Mouse (Mus musculus) liver, postnatal 0 days (tissue): ENCODE measurements around the gene Lbh. TPM values are rescaled to one million over a fixed set of nuclear protein-coding genes. Genes with fewer than 3 reads are reported as not detected.

Experiments used
- ATAC-seq: fragments of 200-750 bp; cut with Nextera tagmentation; 2 replicates; pipeline ENCODE4 v1.8.0; 2017; ENCODE audit warnings: mild to moderate bottlenecking, moderate library complexity
- DNase-seq: peaks from one replicate; pipeline ENCODE4 v3.0.0-alpha.2; 2016
- H3K27ac ChIP-seq: fragments of 300-500 bp; sonication (generic); 2 replicates; pipeline ENCODE4 v1.5.1; 2014; ENCODE audit warnings: antibody characterized with exemption, moderate library complexity, mild to moderate bottlenecking, low read depth
- H3K27me3 ChIP-seq: fragments of 300-500 bp; sonication (generic); 2 replicates; pipeline ENCODE4 v1.6.1; 2014; ENCODE audit warnings: low read length, control low read depth, mixed read lengths; ENCODE audit not compliant: insufficient read depth
- H3K36me3 ChIP-seq: fragments of 300-500 bp; sonication (generic); replicated peaks from 2 replicates; pipeline ENCODE4 v1.6.1; 2014; ENCODE audit warnings: mild to moderate bottlenecking, control low read depth, low read length, moderate library complexity, mixed read lengths; ENCODE audit not compliant: insufficient read depth
- H3K4me1 ChIP-seq: fragments of 300-500 bp; sonication (generic); 2 replicates; pipeline ENCODE4 v1.6.1; 2014; ENCODE audit warnings: antibody characterized with exemption, mild to moderate bottlenecking, control low read depth; ENCODE audit not compliant: insufficient read depth
- H3K4me2 ChIP-seq: fragments of 300-500 bp; sonication (generic); 2 replicates; pipeline ENCODE4 v1.6.1; 2014; ENCODE audit warnings: low read depth, mild to moderate bottlenecking, low read length, moderate library complexity, mixed read lengths
- H3K4me3 ChIP-seq: fragments of 300-500 bp; sonication (generic); 2 replicates; pipeline ENCODE4 v1.5.1; 2014; ENCODE audit warnings: low read depth, low read length
- H3K9ac ChIP-seq: fragments of 300-500 bp; sonication (generic); replicated peaks from 2 replicates; pipeline ENCODE4 v1.6.1; 2014; ENCODE audit warnings: mild to moderate bottlenecking, moderate library complexity
- H3K9me3 ChIP-seq: fragments of 300-500 bp; sonication (generic); 2 replicates; pipeline ENCODE4 v1.6.1; 2016; ENCODE audit warnings: mild to moderate bottlenecking, control low read depth, low read length, mixed read lengths
- CTCF ChIP-seq: sonication (generic); IDR thresholded peaks from 2 replicates; pipeline ENCODE4 v1.5.1; 2016; ENCODE audit warnings: antibody characterized with exemption, low read depth
- EP300 ChIP-seq: IDR thresholded peaks from 2 replicates; pipeline ENCODE4 v1.6.1; 2016; ENCODE audit warnings: antibody characterized with exemption, low read depth, mild to moderate bottlenecking
- WGBS: fragments of 180-500 bp; shearing (Covaris S2); extraction: QIAGEN DNeasy Blood & Tissue Kit; methylation state at CpG from one replicate; pipeline ENCODE4 v1.1.7; 2014; ENCODE audit not compliant: insufficient replicate concordance; 5-methylcytosine and 5-hydroxymethylcytosine counted together
- polyA plus RNA-seq: library from polyadenylated mRNA; unstranded; fragments of >200 nt; fragmentation: Nextera tagmentation; extraction: Ambion mirVana; gene quantifications from 2 replicates; pipeline ENCODE4 v1.2.1, GENCODE M21; 2015

The Lbh gene
- polyA plus RNA-seq, 1 experiment from 2014 or later, result 0.94 TPM

DNA sequence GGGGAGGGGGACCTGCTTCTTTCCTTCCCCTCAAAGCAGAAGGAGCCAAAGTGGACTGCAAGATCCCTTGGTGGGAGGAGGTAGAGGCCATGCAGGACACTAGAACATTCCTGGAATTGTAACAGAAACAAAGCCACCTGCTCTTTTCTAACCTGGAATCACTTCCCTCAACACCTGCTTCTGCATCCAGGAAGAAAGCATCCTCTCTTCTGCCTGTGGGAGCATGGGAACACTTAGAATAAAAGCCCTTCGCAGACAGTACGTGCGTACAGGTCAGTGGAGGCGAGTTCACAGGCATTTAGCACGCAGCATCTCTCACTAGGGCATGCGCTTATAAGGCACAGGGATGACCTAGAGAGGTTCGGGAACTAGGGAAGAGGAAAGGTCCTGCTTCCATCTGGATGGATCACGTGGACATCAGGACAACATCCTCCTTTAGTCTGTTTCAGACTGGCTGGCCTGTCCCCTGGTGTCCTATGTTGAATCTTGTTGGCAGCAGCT is 27.7 kb upstream of the Lbh start:
- H3K4me1 ChIP-seq, result no peaks in the 10 kb centered on the region
- H3K4me2 ChIP-seq, result no peak overlapping the region
- H3K9ac ChIP-seq, result no peak overlapping the region
- no peaks in the 10 kb centered on the region for H3K9me3 ChIP-seq
- no peaks in the 10 kb centered on the region for H3K27me3 ChIP-seq
- DNase-seq (no peak), ATAC-seq (no peak)
- TF ChIP-seq EP300 (no peak), CTCF (no peak)
- WGBS, result 59% methylated on average over 8 of the region's 8 CpGs
- no peak overlapping the region for H3K27ac ChIP-seq
- no peaks in the 10 kb centered on the region for H3K36me3 ChIP-seq
- no peak overlapping the region for H3K4me3 ChIP-seq

DNA sequence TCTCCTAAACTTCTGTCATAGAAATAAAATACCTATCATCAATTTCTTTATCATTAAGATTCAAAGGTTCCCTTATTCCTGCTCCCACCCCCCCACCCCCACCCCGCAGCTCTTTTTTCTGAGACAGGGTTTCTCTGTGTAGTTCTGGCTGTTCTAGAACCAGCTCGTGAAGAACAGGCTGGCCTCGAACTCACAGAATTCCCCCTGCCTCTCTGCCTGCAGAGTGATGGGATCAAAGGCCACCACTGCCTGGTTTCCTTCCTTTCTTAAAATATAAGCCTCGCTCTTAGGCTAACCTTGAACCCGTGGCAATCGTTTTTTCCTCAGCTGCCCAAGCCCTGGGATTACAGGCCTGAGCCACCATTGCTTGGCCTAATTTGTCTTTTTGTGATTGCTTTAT is 26.5 kb upstream of the Lbh start:
- no peaks in the 10 kb centered on the region for H3K27me3 ChIP-seq
- ATAC-seq, result no peak
- TF ChIP-seq EP300 (no peak), CTCF (no peak)
- no peak overlapping the region for H3K4me2 ChIP-seq
- H3K4me1 ChIP-seq, result no peaks in the 10 kb centered on the region
- WGBS, result 68% methylated on average over 6 of the region's 6 CpGs
- H3K9ac ChIP-seq, result no peak overlapping the region
- DNase-seq, result peak; percentile 3
- H3K27ac ChIP-seq, result no peak overlapping the region
- no peak overlapping the region for H3K4me3 ChIP-seq
- H3K9me3 ChIP-seq, result no peaks in the 10 kb centered on the region
- H3K36me3 ChIP-seq, result no peaks in the 10 kb centered on the region

DNA sequence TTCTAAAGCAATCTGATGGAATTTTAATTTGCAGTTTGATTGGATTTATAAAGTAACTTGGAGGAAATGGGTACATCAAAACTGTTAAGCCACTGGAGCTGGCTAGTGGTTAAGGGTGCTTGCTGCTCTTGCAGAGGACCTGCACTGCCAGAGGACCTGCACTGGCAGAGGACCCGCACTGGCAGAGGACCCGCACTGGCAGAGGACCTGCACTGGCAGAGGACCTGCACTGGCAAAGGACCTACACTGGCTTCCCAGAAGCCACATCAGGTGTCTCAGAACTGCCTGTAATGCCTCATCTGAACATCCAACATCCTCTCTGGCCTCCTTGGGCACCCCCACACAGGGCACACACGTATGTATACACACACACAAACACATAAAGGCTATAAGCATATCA is 22.6 kb upstream of the Lbh start:
- no peaks in the 10 kb centered on the region for H3K27me3 ChIP-seq
- TF ChIP-seq CTCF (no peak), EP300 (no peak)
- H3K36me3 ChIP-seq, result no peaks in the 10 kb centered on the region
- H3K4me3 ChIP-seq, result no peak overlapping the region
- H3K9me3 ChIP-seq, result no peaks in the 10 kb centered on the region
- H3K27ac ChIP-seq, result no peak overlapping the region
- ATAC-seq (no peak), DNase-seq (peak; percentile 3)
- no peak overlapping the region for H3K4me2 ChIP-seq
- H3K4me1 ChIP-seq, result no peaks in the 10 kb centered on the region
- WGBS, result 82% methylated on average over 3 of the region's 3 CpGs
- no peak overlapping the region for H3K9ac ChIP-seq

DNA sequence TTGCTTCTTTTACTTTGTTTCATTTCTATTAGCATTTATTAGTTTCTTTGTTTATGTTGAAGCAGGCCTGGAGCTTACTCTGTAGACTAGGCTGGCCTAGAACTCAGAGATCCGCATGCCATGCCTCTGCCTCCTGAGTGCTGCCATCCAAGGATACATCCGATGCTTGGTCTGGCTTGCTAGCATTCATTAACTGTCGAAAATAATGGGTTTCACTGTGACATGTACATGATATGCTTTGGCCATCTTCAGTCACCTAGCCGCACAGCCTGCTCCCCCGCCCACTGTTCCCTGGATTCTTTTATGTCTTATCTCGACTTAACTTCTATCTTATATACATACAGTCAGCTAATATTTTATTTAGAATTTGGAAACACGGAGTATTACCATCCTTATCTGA is 21.0 kb upstream of the Lbh start:
- H3K4me3 ChIP-seq, result no peak overlapping the region
- 76% methylated on average over 7 of the region's 7 CpGs for WGBS
- no peaks in the 10 kb centered on the region for H3K4me1 ChIP-seq
- TF ChIP-seq EP300 (no peak), CTCF (no peak)
- H3K36me3 ChIP-seq, result no peaks in the 10 kb centered on the region
- ATAC-seq (no peak), DNase-seq (peak; percentile 4)
- H3K9ac ChIP-seq, result no peak overlapping the region
- no peak overlapping the region for H3K27ac ChIP-seq
- no peaks in the 10 kb centered on the region for H3K9me3 ChIP-seq
- no peak overlapping the region for H3K4me2 ChIP-seq
- no peaks in the 10 kb centered on the region for H3K27me3 ChIP-seq

DNA sequence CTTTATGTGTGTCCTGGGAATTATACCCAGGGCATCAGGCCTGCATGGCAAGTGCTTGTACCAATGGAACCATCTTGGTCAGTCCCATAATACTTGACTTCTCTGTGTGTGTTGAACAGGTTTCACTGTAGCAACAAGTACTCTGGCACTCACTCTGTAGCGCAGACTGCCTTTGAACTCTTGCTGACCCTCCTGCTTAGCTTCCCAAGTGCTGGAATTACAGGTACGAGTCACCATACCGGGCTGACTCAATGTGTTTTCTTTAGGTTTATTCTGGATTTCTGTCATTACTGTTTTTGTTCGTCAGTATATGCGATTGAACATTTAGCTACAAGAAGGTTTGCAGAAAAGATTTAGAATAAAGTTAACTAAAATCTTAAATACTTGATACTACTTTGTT is 20.1 kb upstream of the Lbh start:
- DNase-seq (peak; percentile 0), ATAC-seq (no peak)
- no peaks in the 10 kb centered on the region for H3K27me3 ChIP-seq
- H3K4me2 ChIP-seq, result no peak overlapping the region
- H3K27ac ChIP-seq, result no peak overlapping the region
- H3K4me1 ChIP-seq, result no peaks in the 10 kb centered on the region
- TF ChIP-seq EP300, result no peak
- no peak for TF ChIP-seq CTCF
- no peaks in the 10 kb centered on the region for H3K36me3 ChIP-seq
- H3K9ac ChIP-seq, result no peak overlapping the region
- no peak overlapping the region for H3K4me3 ChIP-seq
- H3K9me3 ChIP-seq, result no peaks in the 10 kb centered on the region
- 83% methylated on average over 5 of the region's 5 CpGs for WGBS

DNA sequence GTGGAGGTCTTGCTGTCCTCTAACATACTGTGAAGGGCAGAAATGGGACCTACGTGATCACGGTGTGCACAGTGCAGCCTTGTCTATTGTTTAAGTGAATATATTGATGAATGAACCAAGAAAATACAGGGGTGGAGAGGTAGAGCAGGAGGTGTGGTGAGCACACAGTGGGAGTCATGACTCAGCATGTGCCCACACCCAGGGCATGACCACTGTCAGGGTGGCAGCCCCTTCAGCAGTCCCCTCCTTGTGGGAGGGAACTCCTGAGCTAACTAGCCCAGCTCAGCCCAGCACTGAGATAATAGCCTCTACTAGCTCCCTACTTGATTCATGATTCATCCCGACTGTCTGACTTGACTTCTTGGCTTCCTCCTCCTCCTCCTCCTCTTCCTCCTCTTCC is 19.3 kb upstream of the Lbh start:
- Histone ChIP-seq H3K36me3 (no peaks in the 10 kb centered on the region), H3K27ac (no peak overlapping the region), H3K9me3 (no peaks in the 10 kb centered on the region), H3K4me1 (no peaks in the 10 kb centered on the region), H3K4me3 (no peak overlapping the region), H3K4me2 (no peak overlapping the region), H3K9ac (no peak overlapping the region), H3K27me3 (no peaks in the 10 kb centered on the region)
- no peak for ATAC-seq
- TF ChIP-seq EP300 (no peak), CTCF (no peak)
- peak; percentile 7 for DNase-seq
- 58% methylated on average over 3 of the region's 3 CpGs for WGBS

DNA sequence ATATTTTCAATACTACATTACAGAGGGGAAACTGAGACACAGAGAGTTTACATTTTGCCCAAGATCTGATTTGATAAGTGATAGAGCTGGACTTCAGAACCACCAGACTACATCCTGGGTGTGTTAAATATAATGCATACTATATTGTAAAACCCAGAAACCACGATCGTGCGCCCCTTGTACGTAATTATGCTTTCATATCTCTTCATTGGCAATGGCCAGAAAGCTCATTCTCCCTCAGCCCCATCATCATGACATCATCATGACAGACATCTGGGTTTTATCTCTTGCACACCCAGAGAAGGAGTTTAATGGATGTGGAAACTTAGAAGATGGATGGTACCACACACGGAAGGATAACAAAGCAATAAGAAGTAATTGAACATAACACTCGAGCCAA is 17.1 kb upstream of the Lbh start:
- DNase-seq (no peak), ATAC-seq (no peak)
- Histone ChIP-seq H3K4me2 (no peak overlapping the region), H3K27me3 (no peaks in the 10 kb centered on the region), H3K36me3 (no peaks in the 10 kb centered on the region), H3K9ac (no peak overlapping the region), H3K27ac (no peak overlapping the region), H3K4me3 (no peak overlapping the region), H3K9me3 (no peaks in the 10 kb centered on the region), H3K4me1 (no peaks in the 10 kb centered on the region)
- WGBS, result 72% methylated on average over 6 of the region's 6 CpGs
- TF ChIP-seq EP300 (no peak), CTCF (no peak)
